Mouse (Mus musculus) lung, embryonic 16.5 days (tissue): ENCODE data around the gene Fxr1. TPM values are rescaled to one million over a fixed set of nuclear protein-coding genes. Genes with fewer than 3 reads are reported as not detected.

Experiments used
- ATAC-seq: fragments of 200-750 bp; cut with Nextera tagmentation; 2 replicates; pipeline ENCODE4 v1.8.0; 2017; ENCODE audit warnings: low read depth, mild to moderate bottlenecking, moderate library complexity
- H3K27ac ChIP-seq: fragments of 300-500 bp; sonication (generic); 2 replicates; pipeline ENCODE4 v1.5.1; 2014; ENCODE audit warnings: mild to moderate bottlenecking, control low read depth, low read length
- H3K27me3 ChIP-seq: fragments of 300-500 bp; sonication (generic); 2 replicates; pipeline ENCODE4 v1.6.1; 2014; ENCODE audit warnings: low read depth, low read length, mixed read lengths; ENCODE audit not compliant: control insufficient read depth, insufficient read depth
- H3K36me3 ChIP-seq: fragments of 300-500 bp; sonication (generic); 2 replicates; pipeline ENCODE4 v1.6.1; 2014; ENCODE audit warnings: low read length; ENCODE audit not compliant: control insufficient read depth, insufficient read depth
- H3K4me1 ChIP-seq: fragments of 300-500 bp; sonication (generic); replicated peaks from 2 replicates; pipeline ENCODE4 v1.6.1; 2014; ENCODE audit warnings: low read length, mixed read lengths; ENCODE audit not compliant: control insufficient read depth, insufficient read depth
- H3K4me2 ChIP-seq: fragments of 300-500 bp; sonication (generic); 2 replicates; pipeline ENCODE4 v1.6.1; 2014; ENCODE audit warnings: low read depth, low read length, control low read depth
- H3K4me3 ChIP-seq: fragments of 300-500 bp; sonication (generic); 2 replicates; pipeline ENCODE4 v1.5.1; 2014; ENCODE audit warnings: mild to moderate bottlenecking, low read length, control low read depth
- H3K9ac ChIP-seq: fragments of 300-500 bp; sonication (generic); 2 replicates; pipeline ENCODE4 v1.6.1; 2014; ENCODE audit warnings: low read length, control low read depth
- H3K9me3 ChIP-seq: fragments of 300-500 bp; sonication (generic); 2 replicates; pipeline ENCODE4 v1.6.1; 2016; ENCODE audit warnings: low read length; ENCODE audit not compliant: control insufficient read depth
- WGBS: fragments of 180-500 bp; shearing (Covaris S2); extraction: QIAGEN DNeasy Blood & Tissue Kit; methylation state at CpG from one replicate; pipeline ENCODE4 v1.1.7; 2014; 5-methylcytosine and 5-hydroxymethylcytosine counted together
- polyA plus RNA-seq: library from polyadenylated mRNA; unstranded; fragments of >200 nt; fragmentation: Nextera tagmentation; extraction: Ambion mirVana; gene quantifications from 2 replicates; pipeline ENCODE4 v1.2.1, GENCODE M21; 2015

The Fxr1 gene
- polyA plus RNA-seq, 1 experiment from 2014 or later: 48.2 TPM

- no peaks in the 10 kb centered on the region for H3K27me3 ChIP-seq
- H3K9ac ChIP-seq: peak overlapping the region; percentile 88; the same call in 1 of the 2 replicates
These were observed 62.2 kb downstream of the Fxr1 start for GRCm38 (mm10) chr3:34081929-34082328.

GRCm38 (mm10) chr3:34083655-34084054, 63.9 kb downstream of the Fxr1 start:
- Histone ChIP-seq H3K4me3 (no peak overlapping the region), H3K4me1 (peaks cover 7% of the 10 kb centered on the region; the same call in 1 of the 2 replicates), H3K9me3 (no peaks in the 10 kb centered on the region), H3K4me2 (no peak overlapping the region), H3K36me3 (peaks cover 2% of the 10 kb centered on the region), H3K9ac (no peak overlapping the region), H3K27ac (no peak overlapping the region), H3K27me3 (no peaks in the 10 kb centered on the region)
- ATAC-seq: no peak
- 73% methylated on average over 5 of the region's 5 CpGs for WGBS

More at GRCm38 (mm10) chr3:34081929-34082328, 62.2 kb downstream of the Fxr1 start:
- H3K4me2 ChIP-seq: peak overlapping the region; percentile 85
- peaks cover 7% of the 10 kb centered on the region; the same call in 1 of the 2 replicates for H3K4me1 ChIP-seq
- no peaks in the 10 kb centered on the region for H3K9me3 ChIP-seq
- no peak for ATAC-seq
- 90% methylated on average over 3 of the region's 3 CpGs for whole genome bisulfite sequencing
- no peak overlapping the region for H3K27ac ChIP-seq
- peak overlapping the region; percentile 83 for H3K4me3 ChIP-seq
- H3K36me3 ChIP-seq: peaks cover 7% of the 10 kb centered on the region

GRCm38 (mm10) chr3:34102891-34103290, 83.1 kb downstream of the Fxr1 start:
- Histone ChIP-seq H3K4me1 (no peaks in the 10 kb centered on the region), H3K27me3 (peaks cover 9% of the 10 kb centered on the region), H3K27ac (no peak overlapping the region), H3K36me3 (no peaks in the 10 kb centered on the region), H3K9ac (no peak overlapping the region), H3K4me2 (no peak overlapping the region), H3K4me3 (no peak overlapping the region), H3K9me3 (no peaks in the 10 kb centered on the region)
- ATAC-seq: no peak
- 82% methylated on average over 2 of the region's 2 CpGs for WGBS

GRCm38 (mm10) chr3:34103902-34104672, 84.3 kb downstream of the Fxr1 start:
- Histone ChIP-seq H3K9me3 (no peaks in the 10 kb centered on the region), H3K4me2 (no peak overlapping the region), H3K4me1 (no peaks in the 10 kb centered on the region), H3K4me3 (no peak overlapping the region), H3K27me3 (peaks cover 9% of the 10 kb centered on the region), H3K36me3 (no peaks in the 10 kb centered on the region), H3K9ac (no peak overlapping the region), H3K27ac (no peak overlapping the region)
- 41% methylated on average over 7 of the region's 7 CpGs for WGBS
- ATAC-seq: no peak

- no peak overlapping the region for H3K4me2 ChIP-seq
- ATAC-seq: no peak
- H3K27ac ChIP-seq: no peak overlapping the region
- no peak overlapping the region for H3K4me3 ChIP-seq
- no peaks in the 10 kb centered on the region for H3K9me3 ChIP-seq
- H3K27me3 ChIP-seq: peaks cover 9% of the 10 kb centered on the region
- H3K36me3 ChIP-seq: no peaks in the 10 kb centered on the region
- no peaks in the 10 kb centered on the region for H3K4me1 ChIP-seq
- no peak overlapping the region for H3K9ac ChIP-seq
- 11% methylated on average over 9 of the region's 9 CpGs for WGBS
These were observed 86.7 kb downstream of the Fxr1 start for GRCm38 (mm10) chr3:34106421-34106820.

GRCm38 (mm10) chr3:34107631-34108030, 87.9 kb downstream of the Fxr1 start:
- Histone ChIP-seq H3K36me3 (no peaks in the 10 kb centered on the region), H3K9me3 (no peaks in the 10 kb centered on the region), H3K4me1 (no peaks in the 10 kb centered on the region), H3K27me3 (peaks cover 9% of the 10 kb centered on the region), H3K4me2 (no peak overlapping the region), H3K4me3 (no peak overlapping the region), H3K9ac (no peak overlapping the region), H3K27ac (no peak overlapping the region)
- ATAC-seq: no peak
- WGBS: 62% methylated on average over 3 of the region's 3 CpGs

- Histone ChIP-seq H3K4me3 (no peak overlapping the region), H3K27me3 (no peaks in the 10 kb centered on the region), H3K36me3 (no peaks in the 10 kb centered on the region), H3K9me3 (no peaks in the 10 kb centered on the region), H3K9ac (no peak overlapping the region), H3K4me2 (no peak overlapping the region), H3K4me1 (no peaks in the 10 kb centered on the region), H3K27ac (no peak overlapping the region)
- no peak for ATAC-seq
- 61% methylated on average over 11 of the region's 11 CpGs for WGBS
These were observed 92.4 kb downstream of the Fxr1 start for GRCm38 (mm10) chr3:34111941-34112685.

GRCm38 (mm10) chr3:34115806-34116205, 96.1 kb downstream of the Fxr1 start:
- H3K27me3 ChIP-seq: no peaks in the 10 kb centered on the region
- 55% methylated on average over 6 of the region's 6 CpGs for WGBS
- H3K36me3 ChIP-seq: no peaks in the 10 kb centered on the region
- no peak overlapping the region for H3K4me3 ChIP-seq
- H3K9me3 ChIP-seq: no peaks in the 10 kb centered on the region
- no peak overlapping the region for H3K9ac ChIP-seq
- no peak for ATAC-seq
- no peak overlapping the region for H3K4me2 ChIP-seq
- no peak overlapping the region for H3K27ac ChIP-seq
- no peaks in the 10 kb centered on the region for H3K4me1 ChIP-seq

- no peak overlapping the region for H3K27ac ChIP-seq
- H3K36me3 ChIP-seq: no peaks in the 10 kb centered on the region
- no peak overlapping the region for H3K4me3 ChIP-seq
- no peaks in the 10 kb centered on the region for H3K4me1 ChIP-seq
- no peak overlapping the region for H3K4me2 ChIP-seq
- no peak overlapping the region for H3K9ac ChIP-seq
- H3K27me3 ChIP-seq: no peaks in the 10 kb centered on the region
- 64% methylated on average over 4 of the region's 4 CpGs for WGBS
- ATAC-seq: no peak
- no peaks in the 10 kb centered on the region for H3K9me3 ChIP-seq
These were observed 100.1 kb downstream of the Fxr1 start for GRCm38 (mm10) chr3:34119869-34120268.
